Mouse (Mus musculus): ENCODE results near the gene Fbxw20. TPM values are rescaled to one million over a fixed set of nuclear protein-coding genes. Genes with fewer than 3 reads are reported as not detected.
"Not testable (repeated sequence)": the region's sequence is repeated elsewhere in the genome, so short reads cannot be mapped to it uniquely, and the experiment has no call there.

Fbxw20 gene
- not detected for total RNA-seq (2021)
- long read RNA-seq, experiment 1, result 0 reads
- long read RNA-seq, experiment 2, result 0 reads

GRCm38 (mm10) chr9:109234654-109235053, at the start of gene Fbxw20:
Gene Fbxw20, minus strand, starts transcription at chr9:109234754.
- no peak for DNase-seq

DNA sequence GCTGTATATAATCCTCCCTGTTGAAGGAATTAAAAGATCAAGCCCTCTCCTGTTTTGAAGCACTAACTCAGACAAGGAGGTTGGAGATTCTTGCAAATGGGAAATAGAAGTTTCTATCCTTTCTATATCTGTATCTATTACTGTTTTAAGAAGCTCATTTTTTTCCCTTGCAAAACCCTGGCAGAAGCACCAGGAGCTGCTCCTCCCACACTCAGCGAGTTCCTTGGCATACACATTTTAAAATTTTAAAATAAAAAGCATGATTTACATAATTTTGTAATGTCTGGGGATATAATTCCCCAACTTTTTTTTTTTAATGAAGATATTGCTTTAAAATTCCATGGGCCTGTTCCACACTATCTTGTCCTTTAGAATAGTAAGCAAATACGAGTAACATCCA, 28.5 kb upstream of the Fbxw20 start:
- DNase-seq, result no peak

- DNase-seq, result no peak
These were observed 16.1 kb downstream of the Fbxw20 start for GRCm38 (mm10) chr9:109218449-109218848.

GRCm38 (mm10) chr9:109201347-109201746, 33.2 kb downstream of the Fbxw20 start:
- DNase-seq, result not testable (repeated sequence)

DNA sequence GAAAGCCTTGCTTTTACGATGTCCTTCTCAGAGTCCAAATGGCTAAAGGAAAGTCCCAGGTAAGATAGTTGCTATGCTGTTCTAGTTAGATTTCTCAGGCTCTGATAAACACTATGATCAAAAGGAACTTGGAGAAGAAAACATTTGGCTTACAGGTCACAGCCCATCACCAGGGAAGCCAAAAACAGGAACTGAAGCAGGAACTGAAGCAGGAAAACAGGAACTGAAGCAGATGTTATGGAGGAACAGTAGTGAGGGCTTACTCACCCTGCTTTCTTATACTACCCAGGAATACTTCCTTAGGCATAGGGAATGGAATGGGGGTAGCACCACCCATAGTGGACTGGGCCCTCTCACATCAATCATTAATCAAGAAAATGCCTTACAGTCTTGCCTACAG, 34.2 kb downstream of the Fbxw20 start:
- DNase-seq, result no peak

DNA sequence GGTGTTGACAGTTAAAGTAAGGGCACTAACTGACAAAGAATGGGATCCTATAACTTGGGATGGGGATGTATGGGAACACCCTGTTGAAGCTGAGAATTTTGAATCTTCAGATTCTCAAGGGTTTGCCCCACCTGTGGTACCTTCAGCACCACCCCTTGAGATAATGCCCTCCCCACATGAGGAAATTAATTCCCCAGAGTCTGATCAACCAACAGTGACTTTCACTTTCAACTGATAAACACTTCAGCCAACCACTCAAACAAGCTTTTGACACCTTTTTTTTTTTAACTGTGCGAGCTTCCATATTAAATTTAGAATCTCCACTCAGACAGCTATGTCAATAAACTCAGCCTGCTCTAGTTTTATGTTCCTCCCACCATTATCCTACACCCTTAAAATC, 35.2 kb downstream of the Fbxw20 start:
- no peak for DNase-seq

DNA sequence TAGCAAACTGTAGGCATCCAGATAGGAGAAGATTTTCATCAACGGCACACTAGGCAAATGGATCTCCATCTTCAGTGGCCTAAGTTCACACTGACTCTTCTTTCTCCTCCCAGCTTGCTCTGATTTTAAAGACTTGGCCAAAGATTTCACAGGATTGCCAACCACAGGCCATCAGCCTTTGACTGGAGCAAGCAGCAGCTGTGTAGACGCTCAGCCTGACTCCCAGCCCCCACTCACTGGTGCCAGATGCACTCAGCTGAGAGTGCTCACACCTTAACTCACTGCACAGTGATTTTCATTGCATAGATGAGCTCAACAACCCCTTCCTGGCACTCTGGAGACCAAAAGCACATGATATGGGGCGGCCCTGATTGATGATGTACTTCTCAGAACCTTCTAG, 38.7 kb downstream of the Fbxw20 start, which contains the start of gene Fbxw13:
Gene Fbxw13, minus strand, starts transcription at position 101 of the 400 bp plus-strand sequence.
- DNase-seq, result not testable (repeated sequence)

DNA sequence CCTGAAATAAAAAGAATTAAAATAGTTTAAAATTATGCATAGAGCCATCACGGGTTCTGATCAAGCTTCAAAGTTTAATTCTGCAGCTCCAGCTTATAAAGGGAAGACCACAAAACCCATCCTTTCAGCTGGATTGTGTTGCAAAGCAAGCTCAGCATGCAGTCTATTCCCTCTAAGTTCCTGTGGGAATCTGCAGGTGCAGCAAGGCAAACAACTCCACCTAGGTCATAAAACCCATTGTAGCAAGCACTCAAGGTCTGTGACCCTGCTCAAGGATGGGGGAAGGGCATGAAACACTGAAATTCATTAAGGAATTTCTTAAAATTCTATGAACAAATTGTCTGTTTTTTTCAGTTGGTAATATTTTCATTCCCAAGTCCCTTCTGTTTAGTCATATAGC, 57.3 kb downstream of the Fbxw20 start:
- DNase-seq, result no peak

- no peak for DNase-seq
These were observed 58.3 kb downstream of the Fbxw20 start for GRCm38 (mm10) chr9:109176301-109176700.

Other genes starting within 250 kb of the Fbxw20 start
- under 1 TPM; 0.23 to 0.24 TPM for gene Ucn2, start 248.7 kb downstream of the Fbxw20 start, total RNA-seq (2021)
- gene Pfkfb4, start 243.0 kb downstream of the Fbxw20 start, total RNA-seq (2021), result 10 to 100 TPM; 20.4 to 32.4 TPM
- 10 to 100 TPM; 12.9 to 21.6 TPM for gene Shisa5, start 196.2 kb downstream of the Fbxw20 start, total RNA-seq (2021)
- gene Trex1, start 175.0 kb downstream of the Fbxw20 start, total RNA-seq (2021), result 10 to 100 TPM in 1 of 2 experiments, 1 to 10 TPM in 1; 9.7 to 10.5 TPM
- 1 to 10 TPM; 7.9 to 8.4 TPM for gene Atrip, start 160.6 kb downstream of the Fbxw20 start, total RNA-seq (2021)
- gene Ccdc51, start 152.3 kb downstream of the Fbxw20 start, total RNA-seq (2021), result 1 to 10 TPM; 6.9 to 7.5 TPM
- gene Tma7, start 152.2 kb downstream of the Fbxw20 start, total RNA-seq (2021), result 100 to 1,000 TPM; 238 to 253 TPM
- 1 to 10 TPM; 1.0 to 1.7 TPM for gene Plxnb1, start 139.4 kb downstream of the Fbxw20 start, total RNA-seq (2021)
- not detected for gene Fbxw21, start 72.7 kb downstream of the Fbxw20 start, total RNA-seq (2021)
- not detected for gene Fbxw13, start 38.8 kb downstream of the Fbxw20 start, total RNA-seq (2021)
- gene Fbxw14, start 52.9 kb upstream of the Fbxw20 start, total RNA-seq (2021), result not detected
- not detected for gene Fbxw28, start 104.9 kb upstream of the Fbxw20 start, total RNA-seq (2021)
- gene Fbxw22, start 169.5 kb upstream of the Fbxw20 start, total RNA-seq (2021), result not detected
- gene Fbxw16, start 214.4 kb upstream of the Fbxw20 start, total RNA-seq (2021), result not detected